Mouse (Mus musculus) forebrain, postnatal 0 days (tissue): Measurements from ENCODE around the gene Macf1. TPM values are rescaled to one million over a fixed set of nuclear protein-coding genes. Genes with fewer than 3 reads are reported as not detected.
A peak's percentile ranks its signal among the peaks of the same experiment; 100 is the strongest.

ENCODE experiments used
- ATAC-seq: fragments of 200-750 bp; cut with Nextera tagmentation; 2 replicates; pipeline ENCODE4 v1.8.0; 2017; ENCODE audit warnings: mild to moderate bottlenecking, moderate library complexity
- DNase-seq: peaks from one replicate; pipeline ENCODE4 v3.0.0-alpha.2; 2015
- H3K27ac ChIP-seq: fragments of 300-500 bp; sonication (generic); 2 replicates; pipeline ENCODE4 v1.5.1; 2014; ENCODE audit warnings: low read depth, mild to moderate bottlenecking, antibody characterized with exemption, low read length, moderate library complexity, mixed read lengths
- H3K27me3 ChIP-seq: fragments of 300-500 bp; sonication (generic); 2 replicates; pipeline ENCODE4 v1.6.1; 2014; ENCODE audit warnings: mild to moderate bottlenecking, low read length, mixed read lengths; ENCODE audit not compliant: insufficient read depth
- H3K36me3 ChIP-seq: fragments of 300-500 bp; sonication (generic); 2 replicates; pipeline ENCODE4 v1.6.1; 2014; ENCODE audit warnings: mild to moderate bottlenecking, moderate library complexity; ENCODE audit not compliant: insufficient read depth
- H3K4me1 ChIP-seq: fragments of 300-500 bp; sonication (generic); 2 replicates; pipeline ENCODE4 v1.6.1; 2014; ENCODE audit warnings: antibody characterized with exemption; ENCODE audit not compliant: insufficient read depth
- H3K4me2 ChIP-seq: fragments of 300-500 bp; sonication (generic); 2 replicates; pipeline ENCODE4 v1.6.1; 2014; ENCODE audit warnings: low read depth, mild to moderate bottlenecking, moderate library complexity
- H3K4me3 ChIP-seq: fragments of 300-500 bp; sonication (generic); 2 replicates; pipeline ENCODE4 v1.5.1; 2014; ENCODE audit warnings: low read depth, low read length, mixed read lengths
- H3K9ac ChIP-seq: fragments of 300-500 bp; sonication (generic); 2 replicates; pipeline ENCODE4 v1.6.1; 2014; ENCODE audit warnings: mild to moderate bottlenecking
- H3K9me3 ChIP-seq: fragments of 300-500 bp; sonication (generic); 2 replicates; pipeline ENCODE4 v1.6.1; 2016; ENCODE audit warnings: low read length
- CTCF ChIP-seq: sonication (generic); IDR thresholded peaks from 2 replicates; pipeline ENCODE4 v1.5.1; 2016; ENCODE audit warnings: antibody characterized with exemption, control low read depth, low read depth
- WGBS: fragments of 180-500 bp; shearing (Covaris S2); extraction: QIAGEN DNeasy Blood & Tissue Kit; methylation state at CpG from one replicate; pipeline ENCODE4 v1.1.7; 2014; 5-methylcytosine and 5-hydroxymethylcytosine counted together
- polyA plus RNA-seq: library from polyadenylated mRNA; unstranded; fragments of >200 nt; fragmentation: Nextera tagmentation; extraction: Ambion mirVana; gene quantifications from 2 replicates; pipeline ENCODE4 v1.2.1, GENCODE M21; 2015
- total RNA-seq: library from RNA; depleted of rRNA; stranded (reverse); fragments of >200 nt; gene quantifications from 2 replicates; pipeline ENCODE4 v1.2.3, GENCODE M21; 2014

The Macf1 gene
- total and polyA plus RNA-seq, 2 experiments from 2014 or later, result 58.2 to 345 TPM

- H3K36me3 ChIP-seq, result no peaks in the 10 kb centered on the region
- ATAC-seq (peak; percentile 18), DNase-seq (peak; percentile 60)
- H3K27ac ChIP-seq, result peak overlapping the region; percentile 94
- under 1% methylated on average over 42 of the region's 58 CpGs for WGBS
- H3K9ac ChIP-seq, result peak overlapping the region; percentile 85
- H3K4me2 ChIP-seq, result peak overlapping the region; percentile 88
- TF ChIP-seq CTCF, result no peak
- no peaks in the 10 kb centered on the region for H3K9me3 ChIP-seq
- peaks cover 16% of the 10 kb centered on the region for H3K4me1 ChIP-seq
- H3K27me3 ChIP-seq, result no peaks in the 10 kb centered on the region
- H3K4me3 ChIP-seq, result peak overlapping the region; percentile 64
These were observed 19.1 kb downstream of the Macf1 start for GRCm38 (mm10) chr4:123664951-123665661.

- Histone ChIP-seq H3K27me3 (no peaks in the 10 kb centered on the region), H3K27ac (peak overlapping the region; percentile 94), H3K9ac (peak overlapping the region; percentile 85), H3K4me3 (peak overlapping the region; percentile 64), H3K4me2 (peak overlapping the region; percentile 88), H3K9me3 (no peaks in the 10 kb centered on the region), H3K4me1 (peaks cover 15% of the 10 kb centered on the region; the same call in 1 of the 2 replicates), H3K36me3 (no peaks in the 10 kb centered on the region)
- 2% methylated on average over 93 of the region's 125 CpGs for WGBS
- no peak for TF ChIP-seq CTCF
- DNase-seq (peak; percentile 65), ATAC-seq (peak; percentile 62)
These were observed 19.9 kb downstream of the Macf1 start for GRCm38 (mm10) chr4:123664021-123664950.

GRCm38 (mm10) chr4:123663688-123663965 lies 20.5 kb downstream of the Macf1 start:
- WGBS, result 5% methylated on average over 12 of the region's 12 CpGs
- H3K36me3 ChIP-seq, result no peaks in the 10 kb centered on the region
- H3K9me3 ChIP-seq, result no peaks in the 10 kb centered on the region
- no peak for TF ChIP-seq CTCF
- peak overlapping the region; percentile 64 for H3K4me3 ChIP-seq
- H3K27ac ChIP-seq, result peak overlapping the region; percentile 94
- peak overlapping the region; percentile 85 for H3K9ac ChIP-seq
- peaks cover 15% of the 10 kb centered on the region; the same call in 1 of the 2 replicates for H3K4me1 ChIP-seq
- no peaks in the 10 kb centered on the region for H3K27me3 ChIP-seq
- peak overlapping the region; percentile 88 for H3K4me2 ChIP-seq
- ATAC-seq (no peak), DNase-seq (no peak)

GRCm38 (mm10) chr4:123662914-123663687 lies 21.1 kb downstream of the Macf1 start:
- ATAC-seq (no peak), DNase-seq (no peak)
- no peak for TF ChIP-seq CTCF
- Histone ChIP-seq H3K27me3 (no peaks in the 10 kb centered on the region), H3K9ac (peak overlapping the region; percentile 85), H3K36me3 (no peaks in the 10 kb centered on the region), H3K4me2 (peak overlapping the region; percentile 88), H3K9me3 (no peaks in the 10 kb centered on the region), H3K4me1 (peaks cover 15% of the 10 kb centered on the region; the same call in 1 of the 2 replicates), H3K4me3 (peak overlapping the region; percentile 64), H3K27ac (peak overlapping the region; percentile 94)
- 8% methylated on average over 15 of the region's 15 CpGs for WGBS

GRCm38 (mm10) chr4:123658175-123658574 lies 26.0 kb downstream of the Macf1 start:
- Histone ChIP-seq H3K9ac (no peak overlapping the region), H3K36me3 (peaks cover 3% of the 10 kb centered on the region; the same call in 1 of the 2 replicates), H3K27ac (no peak overlapping the region), H3K4me3 (no peak overlapping the region), H3K27me3 (no peaks in the 10 kb centered on the region), H3K4me2 (no peak overlapping the region), H3K4me1 (peaks cover 4% of the 10 kb centered on the region; the same call in 1 of the 2 replicates), H3K9me3 (no peaks in the 10 kb centered on the region)
- WGBS, result 36% methylated on average over 1 of the region's 1 CpGs
- TF ChIP-seq CTCF, result no peak
- ATAC-seq, result no peak
- no peak for DNase-seq

- Histone ChIP-seq H3K4me2 (no peak overlapping the region), H3K4me3 (no peak overlapping the region), H3K27ac (no peak overlapping the region), H3K27me3 (no peaks in the 10 kb centered on the region), H3K4me1 (no peaks in the 10 kb centered on the region), H3K9me3 (no peaks in the 10 kb centered on the region), H3K9ac (no peak overlapping the region), H3K36me3 (peaks cover 3% of the 10 kb centered on the region)
- ATAC-seq (no peak), DNase-seq (no peak)
- TF ChIP-seq CTCF, result no peak
- 96% methylated on average over 5 of the region's 5 CpGs for WGBS
These were observed 28.9 kb downstream of the Macf1 start for GRCm38 (mm10) chr4:123655245-123655644.
